Mouse (Mus musculus): ENCODE measurements around the gene Hmga2. TPM values are rescaled to one million over a fixed set of nuclear protein-coding genes. Genes with fewer than 3 reads are reported as not detected.

The Hmga2 gene
- polyA plus RNA-seq, 1 experiment from 2014 or later: 44.4 TPM

DNA sequence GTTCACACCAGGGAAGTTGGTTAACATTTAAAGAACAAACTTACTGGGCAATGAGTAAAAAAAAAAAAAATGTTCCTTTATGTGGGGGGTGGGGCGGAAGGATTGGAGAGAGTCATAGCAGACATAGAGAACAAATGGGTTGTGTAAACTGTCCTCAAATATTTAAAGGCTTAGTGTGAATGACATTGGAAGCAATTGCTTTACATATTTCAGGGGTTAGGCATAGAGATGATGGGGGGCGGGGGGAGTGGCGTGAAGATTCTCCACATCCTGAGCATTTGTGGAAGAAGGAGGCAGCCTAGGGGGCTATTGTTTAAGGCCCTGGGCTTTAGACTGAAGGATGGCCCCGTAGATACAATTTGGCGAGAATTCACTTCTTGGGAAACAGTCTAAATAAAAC, 15.0 kb downstream of the Hmga2 start:
- Histone ChIP-seq H3K4me3 (no peak overlapping the region), H3K4me1 (peaks cover 13% of the 10 kb centered on the region), H3K9me3 (replicated peaks) (no peaks in the 10 kb centered on the region), H3K27me3 (ENCODE audit: low read depth, poor library complexity, severe bottlenecking) (no peaks in the 10 kb centered on the region), H3K27ac (replicated peaks) (no peak overlapping the region), H3K36me3 (peaks cover 74% of the 10 kb centered on the region)
- no peak for DNase-seq (ENCODE audit: low spot score)
- WGBS: 85% methylated on average over 5 of the region's 5 CpGs

DNA sequence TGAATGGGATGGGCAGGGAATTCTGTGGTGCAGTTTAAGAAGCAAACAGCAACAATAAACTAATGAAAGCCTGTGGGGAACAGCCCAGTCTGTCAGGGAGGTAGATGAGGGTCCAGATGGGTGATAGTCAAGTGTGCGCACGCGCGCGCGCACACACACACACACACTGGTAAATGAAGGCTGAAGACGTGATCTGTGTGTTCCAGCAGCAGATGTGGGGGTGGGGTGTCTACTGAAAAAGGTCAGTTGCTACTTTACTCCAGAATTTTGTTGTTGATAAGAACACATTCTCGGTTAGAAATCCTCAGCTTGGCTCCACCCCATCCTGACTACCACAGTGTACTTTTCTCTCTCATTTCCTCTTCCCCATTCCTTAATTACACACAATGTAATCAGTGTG, 17.4 kb downstream of the Hmga2 start:
- H3K36me3 ChIP-seq: peaks cover 76% of the 10 kb centered on the region
- peaks cover 13% of the 10 kb centered on the region for H3K4me1 ChIP-seq
- no peak overlapping the region for H3K27ac ChIP-seq (replicated peaks)
- no peak for DNase-seq (ENCODE audit: low spot score)
- H3K4me3 ChIP-seq: no peak overlapping the region
- 96% methylated on average over 8 of the region's 8 CpGs for WGBS
- no peaks in the 10 kb centered on the region for H3K27me3 ChIP-seq (ENCODE audit: low read depth, poor library complexity, severe bottlenecking)
- H3K9me3 ChIP-seq (replicated peaks): no peaks in the 10 kb centered on the region

GRCm38 (mm10) chr10:120449661-120450284, 26.5 kb downstream of the Hmga2 start:
- peaks cover 44% of the 10 kb centered on the region for H3K36me3 ChIP-seq
- H3K4me1 ChIP-seq: peaks cover 23% of the 10 kb centered on the region
- H3K27ac ChIP-seq (replicated peaks): 0 out of 2 replicates have a peak overlapping the region, but pooled peaks have one; percentile 3
- 63% methylated on average over 19 of the region's 19 CpGs for WGBS
- H3K27me3 ChIP-seq (ENCODE audit: low read depth, poor library complexity, severe bottlenecking): no peaks in the 10 kb centered on the region
- no peak for DNase-seq (ENCODE audit: low spot score)
- H3K4me3 ChIP-seq: peak overlapping the region; percentile 20
- no peaks in the 10 kb centered on the region for H3K9me3 ChIP-seq (replicated peaks)

GRCm38 (mm10) chr10:120446799-120447198, 29.5 kb downstream of the Hmga2 start:
- peaks cover 30% of the 10 kb centered on the region for H3K4me1 ChIP-seq
- 95% methylated on average over 6 of the region's 6 CpGs for WGBS
- no peak for DNase-seq (ENCODE audit: low spot score)

DNA sequence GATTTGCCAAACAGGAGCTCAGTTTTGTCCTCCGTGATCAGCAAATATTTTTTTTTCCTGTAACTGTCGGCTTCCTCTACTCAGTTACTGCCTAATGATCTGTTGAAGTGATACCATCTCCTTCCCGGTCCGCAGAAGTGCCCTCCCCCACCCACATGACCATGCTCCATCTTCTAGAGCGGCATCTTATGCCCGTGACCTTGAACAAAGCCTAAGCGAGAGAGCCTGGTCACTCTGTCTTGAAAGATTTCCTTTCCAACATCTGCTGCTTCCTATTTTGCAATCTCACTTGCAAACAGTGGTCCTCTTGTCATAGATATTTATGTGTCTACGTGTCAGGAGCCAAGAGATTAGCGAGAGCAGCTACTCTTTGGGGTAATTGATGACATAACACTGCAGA, 30.1 kb downstream of the Hmga2 start:
- H3K36me3 ChIP-seq: peaks cover 42% of the 10 kb centered on the region
- H3K9me3 ChIP-seq (replicated peaks): no peaks in the 10 kb centered on the region
- H3K27me3 ChIP-seq (ENCODE audit: low read depth, poor library complexity, severe bottlenecking): no peaks in the 10 kb centered on the region
- H3K4me1 ChIP-seq: peaks cover 36% of the 10 kb centered on the region
- 92% methylated on average over 9 of the region's 9 CpGs for WGBS
- no peak for DNase-seq (ENCODE audit: low spot score)
- no peak overlapping the region for H3K4me3 ChIP-seq
- H3K27ac ChIP-seq (replicated peaks): no peak overlapping the region

More at GRCm38 (mm10) chr10:120446799-120447198, 29.5 kb downstream of the Hmga2 start:
- Histone ChIP-seq H3K36me3 (peaks cover 43% of the 10 kb centered on the region), H3K9me3 (replicated peaks) (no peaks in the 10 kb centered on the region), H3K4me3 (no peak overlapping the region), H3K27me3 (ENCODE audit: low read depth, poor library complexity, severe bottlenecking) (no peaks in the 10 kb centered on the region), H3K27ac (replicated peaks) (no peak overlapping the region)

- Histone ChIP-seq H3K36me3 (peaks cover 54% of the 10 kb centered on the region), H3K4me1 (peaks cover 32% of the 10 kb centered on the region), H3K9me3 (replicated peaks) (no peaks in the 10 kb centered on the region), H3K4me3 (no peak overlapping the region), H3K27ac (replicated peaks) (no peak overlapping the region), H3K27me3 (ENCODE audit: low read depth, poor library complexity, severe bottlenecking) (no peaks in the 10 kb centered on the region)
- WGBS: 91% methylated on average over 9 of the region's 9 CpGs
- no peak for DNase-seq (ENCODE audit: low spot score)
Measured at GRCm38 (mm10) chr10:120444463-120445070, 31.7 kb downstream of the Hmga2 start.

DNA sequence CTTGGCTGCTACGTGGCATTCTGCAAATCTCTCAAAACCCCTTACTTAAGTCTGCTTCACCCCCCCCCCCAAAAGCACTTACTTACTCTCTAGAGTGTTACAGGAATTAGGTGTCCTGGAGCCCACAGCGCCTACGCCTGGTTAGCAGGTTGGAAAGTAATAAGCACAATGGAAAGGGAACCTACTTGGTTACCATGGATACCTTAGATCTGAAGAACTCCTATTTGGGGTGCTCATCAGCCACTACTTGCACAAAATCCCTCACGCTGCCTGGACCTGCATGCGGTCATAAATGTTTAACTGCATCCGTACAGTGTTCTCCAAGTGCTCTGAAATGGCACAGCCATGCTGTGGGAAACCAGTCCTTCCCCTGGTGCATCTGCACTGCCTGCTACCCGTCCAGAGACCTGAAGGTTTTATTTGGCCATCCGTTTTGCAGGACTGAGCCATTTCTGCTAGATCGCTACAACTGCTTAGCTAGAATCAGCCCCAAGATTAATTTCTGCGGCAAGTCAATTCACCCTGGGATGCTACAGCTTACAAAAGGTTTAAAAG, 32.4 kb downstream of the Hmga2 start:
- Histone ChIP-seq H3K4me1 (peaks cover 25% of the 10 kb centered on the region), H3K36me3 (peaks cover 57% of the 10 kb centered on the region), H3K27ac (replicated peaks) (no peak overlapping the region), H3K9me3 (replicated peaks) (no peaks in the 10 kb centered on the region), H3K4me3 (no peak overlapping the region), H3K27me3 (ENCODE audit: low read depth, poor library complexity, severe bottlenecking) (no peaks in the 10 kb centered on the region)
- DNase-seq (ENCODE audit: low spot score): no peak
- WGBS: 76% methylated on average over 10 of the region's 10 CpGs

DNA sequence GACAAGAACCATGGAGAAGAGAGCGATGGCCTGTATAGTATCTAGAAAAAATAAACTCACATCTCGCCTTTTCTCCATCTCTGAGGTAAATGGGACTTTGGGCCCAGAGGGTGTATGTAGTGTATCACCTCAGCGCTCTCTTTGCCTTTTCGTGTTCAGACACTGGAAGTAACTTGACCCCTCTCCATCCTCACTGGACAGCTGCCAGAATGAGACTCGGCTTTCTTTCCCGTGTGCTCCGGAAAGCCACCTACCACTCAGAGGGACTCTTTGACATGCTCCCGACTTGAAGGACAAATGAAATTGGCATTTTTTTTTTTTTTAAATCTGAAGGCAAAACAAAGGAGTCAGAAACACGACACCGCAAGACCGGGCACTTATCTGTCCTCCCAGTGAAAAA, 35.0 kb downstream of the Hmga2 start:
- no peaks in the 10 kb centered on the region for H3K9me3 ChIP-seq (replicated peaks)
- no peak overlapping the region for H3K4me3 ChIP-seq
- DNase-seq (ENCODE audit: low spot score): no peak
- WGBS: 66% methylated on average over 11 of the region's 11 CpGs
- no peaks in the 10 kb centered on the region for H3K27me3 ChIP-seq (ENCODE audit: low read depth, poor library complexity, severe bottlenecking)
- peak overlapping the region; percentile 46; the same call in 1 of the 2 replicates for H3K27ac ChIP-seq (replicated peaks)
- peaks cover 69% of the 10 kb centered on the region for H3K36me3 ChIP-seq
- peaks cover 23% of the 10 kb centered on the region for H3K4me1 ChIP-seq

DNA sequence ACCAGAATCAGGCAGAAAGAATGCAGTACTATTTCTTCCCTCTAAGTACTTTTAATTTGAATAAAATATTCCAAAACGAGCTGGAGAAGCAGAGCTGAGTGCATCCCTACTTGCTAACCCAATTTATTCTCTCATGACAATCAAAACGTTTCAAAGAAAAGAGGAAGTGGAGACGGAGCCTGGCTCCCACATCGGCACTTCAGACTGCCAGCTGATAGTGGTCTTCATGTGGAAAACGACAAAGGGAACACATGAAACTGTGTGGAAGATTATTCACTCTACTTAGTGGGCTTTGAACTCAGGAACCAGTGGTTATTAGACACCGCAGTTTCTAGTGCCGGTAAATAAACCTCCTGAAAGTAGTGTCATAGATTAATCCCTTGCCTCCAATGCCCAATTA, 41.8 kb downstream of the Hmga2 start:
- no peaks in the 10 kb centered on the region for H3K27me3 ChIP-seq (ENCODE audit: low read depth, poor library complexity, severe bottlenecking)
- 82% methylated on average over 7 of the region's 7 CpGs for WGBS
- no peak overlapping the region for H3K4me3 ChIP-seq
- DNase-seq (ENCODE audit: low spot score): no peak
- no peaks in the 10 kb centered on the region for H3K9me3 ChIP-seq (replicated peaks)
- H3K27ac ChIP-seq (replicated peaks): no peak overlapping the region
- peaks cover 40% of the 10 kb centered on the region for H3K36me3 ChIP-seq
- peaks cover 14% of the 10 kb centered on the region for H3K4me1 ChIP-seq

DNA sequence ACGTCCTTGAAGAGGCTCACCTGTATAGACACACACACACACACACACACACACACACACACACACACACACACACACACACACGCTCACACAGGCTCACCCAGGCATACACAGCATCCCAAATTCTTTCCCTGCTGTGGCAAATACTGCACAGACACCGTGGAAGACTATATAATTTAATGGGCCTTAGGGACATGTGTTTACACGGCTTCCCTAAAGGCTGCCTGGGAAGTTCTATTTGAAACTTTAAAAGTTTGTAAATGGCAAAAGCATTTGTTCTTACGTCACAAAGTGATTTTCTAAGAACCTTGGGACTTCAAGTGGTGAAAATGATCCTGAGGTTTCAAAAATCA, 42.8 kb downstream of the Hmga2 start:
- Histone ChIP-seq H3K4me3 (no peak overlapping the region), H3K9me3 (replicated peaks) (no peaks in the 10 kb centered on the region), H3K36me3 (peaks cover 42% of the 10 kb centered on the region), H3K27me3 (ENCODE audit: low read depth, poor library complexity, severe bottlenecking) (no peaks in the 10 kb centered on the region), H3K4me1 (peaks cover 19% of the 10 kb centered on the region), H3K27ac (replicated peaks) (no peak overlapping the region; the same call in 1 of the 2 replicates)
- WGBS: 70% methylated on average over 5 of the region's 5 CpGs
- DNase-seq (ENCODE audit: low spot score): no peak

DNA sequence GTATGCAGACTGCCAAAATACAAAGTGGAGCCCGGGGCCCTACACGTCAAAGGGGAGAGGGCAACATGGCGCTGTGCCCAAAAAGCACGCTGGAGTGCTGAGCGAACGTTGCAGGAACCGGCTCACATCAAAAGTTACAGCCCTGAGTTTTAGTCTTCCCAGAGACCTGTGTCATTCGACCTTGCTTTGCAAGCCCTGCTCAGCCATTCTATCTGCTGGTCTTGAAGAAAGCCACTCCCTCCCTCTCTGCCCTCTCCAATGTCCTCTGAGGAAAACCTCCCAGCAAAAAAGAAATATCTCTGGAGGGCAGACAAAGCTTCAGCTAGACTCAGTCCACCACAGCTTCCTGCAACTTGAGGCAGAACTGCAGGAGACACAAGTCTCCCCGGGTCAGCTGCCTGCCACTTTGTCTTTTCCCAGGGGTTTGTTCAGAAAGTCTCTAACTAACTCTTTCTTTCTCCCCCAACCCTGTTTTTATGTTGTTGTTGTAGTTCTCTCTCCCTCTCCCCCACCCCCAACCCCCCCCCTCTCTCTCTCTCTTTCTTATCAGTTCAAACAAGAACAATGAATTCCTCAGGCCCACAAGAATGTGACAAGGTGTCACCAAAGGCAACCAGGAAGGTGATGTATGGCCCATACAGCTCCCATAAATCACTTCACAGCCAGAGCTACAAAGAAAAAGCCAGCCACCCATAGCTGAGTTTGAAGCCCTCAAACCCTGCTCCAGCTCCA, 43.4 kb downstream of the Hmga2 start:
- no peaks in the 10 kb centered on the region for H3K27me3 ChIP-seq (ENCODE audit: low read depth, poor library complexity, severe bottlenecking)
- WGBS: 73% methylated on average over 9 of the region's 9 CpGs
- peaks cover 21% of the 10 kb centered on the region for H3K4me1 ChIP-seq
- peaks cover 39% of the 10 kb centered on the region for H3K36me3 ChIP-seq
- no peaks in the 10 kb centered on the region for H3K9me3 ChIP-seq (replicated peaks)
- peak overlapping the region; percentile 46 for H3K27ac ChIP-seq (replicated peaks)
- H3K4me3 ChIP-seq: no peak overlapping the region
- DNase-seq (ENCODE audit: low spot score): no peak

DNA sequence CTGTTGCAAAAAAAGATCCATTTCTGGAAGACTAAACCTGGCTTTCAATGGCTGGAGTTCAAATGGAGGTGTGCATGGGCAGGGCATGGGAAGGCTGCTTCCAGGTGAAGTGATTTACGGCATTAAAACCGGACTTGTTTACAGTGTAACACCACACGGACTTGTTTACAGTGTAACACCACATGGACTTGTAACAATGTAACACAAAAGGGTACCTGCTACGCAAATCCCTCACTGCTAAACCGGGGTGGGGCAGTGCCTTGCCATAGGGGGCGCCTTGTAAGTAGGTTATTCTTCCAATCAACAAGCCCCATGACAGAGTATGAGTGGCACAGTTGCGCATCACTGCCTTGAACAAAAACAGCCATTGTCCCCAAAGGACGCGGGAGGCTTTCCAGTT, 44.2 kb downstream of the Hmga2 start:
- 86% methylated on average over 9 of the region's 9 CpGs for WGBS
- H3K27ac ChIP-seq (replicated peaks): 0 out of 2 replicates have a peak overlapping the region, but pooled peaks have one; percentile 46
- no peak for DNase-seq (ENCODE audit: low spot score)
- H3K36me3 ChIP-seq: peaks cover 33% of the 10 kb centered on the region
- H3K4me3 ChIP-seq: no peak overlapping the region
- H3K27me3 ChIP-seq (ENCODE audit: low read depth, poor library complexity, severe bottlenecking): no peaks in the 10 kb centered on the region
- H3K4me1 ChIP-seq: peaks cover 27% of the 10 kb centered on the region
- no peaks in the 10 kb centered on the region for H3K9me3 ChIP-seq (replicated peaks)

- DNase-seq (ENCODE audit: low spot score): no peak
- 89% methylated on average over 2 of the region's 2 CpGs for WGBS
- H3K4me3 ChIP-seq: no peak overlapping the region
- H3K27me3 ChIP-seq (ENCODE audit: low read depth, poor library complexity, severe bottlenecking): no peaks in the 10 kb centered on the region
- peaks cover 32% of the 10 kb centered on the region for H3K4me1 ChIP-seq
- H3K27ac ChIP-seq (replicated peaks): no peak overlapping the region
- no peaks in the 10 kb centered on the region for H3K9me3 ChIP-seq (replicated peaks)
- peaks cover 27% of the 10 kb centered on the region for H3K36me3 ChIP-seq
Measured at GRCm38 (mm10) chr10:120431435-120431834, 44.8 kb downstream of the Hmga2 start.

All from midbrain, embryonic 10.5 days (tissue).